Mouse (Mus musculus) stomach, postnatal 0 days (tissue): ENCODE data around the gene Myo1a.
"Not testable (repeated sequence)": the region's sequence is repeated elsewhere in the genome, so short reads cannot be mapped to it uniquely, and the experiment has no call there.

Source experiments
- CTCF ChIP-seq: IDR thresholded peaks from 2 replicates; pipeline ENCODE4 v1.5.1; 2016; ENCODE audit warnings: antibody characterized with exemption, low read depth, mild to moderate bottlenecking, moderate library complexity
- EP300 ChIP-seq: optimal IDR thresholded peaks from 2 replicates; pipeline ENCODE3; 2016; ENCODE audit warnings: antibody characterized with exemption

DNA sequence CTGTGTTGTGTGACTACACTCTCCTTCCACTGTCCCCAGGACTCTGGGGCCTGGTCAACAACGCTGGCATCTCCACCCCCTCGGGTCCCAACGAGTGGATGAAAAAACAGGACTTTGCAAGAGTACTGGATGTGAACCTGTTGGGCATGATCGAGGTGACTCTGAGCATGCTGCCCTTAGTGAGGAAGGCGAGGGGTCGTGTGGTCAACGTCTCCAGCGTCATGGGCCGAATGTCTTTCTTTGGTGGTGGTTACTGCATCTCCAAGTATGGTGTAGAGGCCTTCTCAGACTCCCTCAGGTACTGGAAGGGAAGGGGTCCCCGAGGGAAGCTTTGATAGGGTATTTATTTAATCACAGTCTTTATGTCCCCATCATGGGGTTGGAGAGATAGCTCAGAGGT is 58.0 kb downstream of the Myo1a start:
- not testable (repeated sequence) for TF ChIP-seq CTCF, EP300
